Mouse (Mus musculus) erythroid progenitor cell, adult 5-6 weeks (primary cell): Measurements from ENCODE around the gene Eed. TPM values are rescaled to one million over a fixed set of nuclear protein-coding genes. Genes with fewer than 3 reads are reported as not detected.
A peak's percentile ranks its signal among the peaks of the same experiment; 100 is the strongest.

Experiments used
- ATAC-seq: replicated peaks from 2 replicates; pipeline ENCODE4 v1.8.0; 2016; ENCODE audit warnings: moderate number of reproducible peaks, mild to moderate bottlenecking, moderate TSS enrichment, inconsistent platforms; ENCODE audit not compliant: poor library complexity, low FRiP score, severe bottlenecking
- total RNA-seq, 2 experiments: library from RNA; stranded (forward) in 1 of 2; stranded (reverse) in 1 of 2; fragments of 150-400 nt in 1 of 2; fragments of 186-747, 209-891 nt in 1 of 2; gene quantifications; 2 replicates each; pipeline versions ENCODE4 v1.2.3 to v1.2.4; 2015 to 2017; ENCODE audit warnings: low replicate concordance in 2 of 2

The Eed gene
- total RNA-seq, 2 experiments from 2014 or later: 68.2 to 96.0 TPM

- ATAC-seq: no peak
These were observed 67.2 kb downstream of the Eed start for GRCm38 (mm10) chr7:89913432-89914158.

- no peak for ATAC-seq
These were observed 68.4 kb downstream of the Eed start for GRCm38 (mm10) chr7:89912356-89912755.

GRCm38 (mm10) chr7:89909711-89910110 lies 71.1 kb downstream of the Eed start:
- ATAC-seq: no peak

- no peak for ATAC-seq
These were observed 71.7 kb downstream of the Eed start for GRCm38 (mm10) chr7:89908899-89909621.

- ATAC-seq: no peak
These were observed 72.4 kb downstream of the Eed start for GRCm38 (mm10) chr7:89908421-89908820.

- ATAC-seq: peak; percentile 80
These were observed 72.8 kb downstream of the Eed start for GRCm38 (mm10) chr7:89907950-89908349.

Other genes with a start within 250 kb of the Eed start
- gene Ccdc81, start 77.4 kb downstream of the Eed start, total RNA-seq (2015; ENCODE audit: low replicate concordance): not detected in 2 replicates
- not detected in 2 replicates for gene Ccdc81, start 77.4 kb downstream of the Eed start, total RNA-seq (2017; ENCODE audit: low replicate concordance)
- gene Hikeshi, start 39.8 kb downstream of the Eed start, total RNA-seq (2015; ENCODE audit: low replicate concordance): 21.4 and 32.4 TPM in 2 replicates
- 41.6 and 54.2 TPM in 2 replicates for gene Hikeshi, start 39.8 kb downstream of the Eed start, total RNA-seq (2017; ENCODE audit: low replicate concordance)
- gene Picalm, start 149.2 kb upstream of the Eed start, total RNA-seq (2015; ENCODE audit: low replicate concordance): 1,006 and 1,368 TPM in 2 replicates
- gene Picalm, start 149.2 kb upstream of the Eed start, total RNA-seq (2017; ENCODE audit: low replicate concordance): 1,167 and 1,289 TPM in 2 replicates